Mouse (Mus musculus) small intestine, adult 2 months (tissue): ENCODE results near the gene Habp4.

Experiments
- CTCF ChIP-seq: fragments of 200-500 bp; IDR thresholded peaks from 2 replicates; pipeline ENCODE4 v1.5.1; 2012; ENCODE audit warnings: low read depth, mild to moderate bottlenecking, control low read depth, inconsistent platforms, low read length, moderate library complexity, mixed read lengths; ENCODE audit not compliant: insufficient replicate concordance, insufficient read length; ENCODE audit errors: extremely low read depth
- POLR2A ChIP-seq: fragments of 200-500 bp; IDR thresholded peaks from 2 replicates; pipeline ENCODE4 v1.6.1; 2012; ENCODE audit warnings: low read depth, mild to moderate bottlenecking, control low read depth, inconsistent platforms, low read length, moderate library complexity

GRCm38 (mm10) chr13:64123491-64124188 lies 38.0 kb upstream of the Habp4 start:
- TF ChIP-seq POLR2A (no peak), CTCF (no peak)
